8 mouse cellular contexts compared by ENCODE assay signal in genomic region chr11:49847071-49847810, GRCm38 (mm10). TPM values are rescaled to one million over a fixed set of nuclear protein-coding genes. Genes with fewer than 3 reads are reported as not detected.
DNase-seq lines count a peak whose midpoint lies in the region; ATAC-seq and TF ChIP-seq lines count a peak whose summit lies in the region.

No protein-coding gene starts in this region.

- H3K4me2 ChIP-seq in hindbrain, embryonic 15.5 days: peak overlapping the region; percentile 78
- H3K4me2 ChIP-seq in liver, embryonic 16.5 days (ENCODE audit: low read depth, low read length): peak overlapping the region; percentile 93
- peak overlapping the region; percentile 70 for H3K4me2 ChIP-seq in neural tube, embryonic 13.5 days

- 10% methylated on average over 29 of the region's 29 CpGs for WGBS in embryonic facial prominence, embryonic 10.5 days
- 8% methylated on average over 29 of the region's 29 CpGs for WGBS in hindbrain, embryonic 15.5 days
- WGBS in liver, embryonic 16.5 days (ENCODE audit: insufficient replicate concordance): 2% methylated on average over 29 of the region's 29 CpGs
- WGBS in neural tube, embryonic 13.5 days: 10% methylated on average over 29 of the region's 29 CpGs

- H3K9ac ChIP-seq in ES-Bruce4 (ENCODE audit: low read depth, poor library complexity, severe bottlenecking): peak overlapping the region; percentile 87
- peak overlapping the region; percentile 92 for H3K9ac ChIP-seq in hindbrain, embryonic 15.5 days
- peak overlapping the region; percentile 88 for H3K9ac ChIP-seq in liver, embryonic 16.5 days (ENCODE audit: low read depth, low read length)
- peak overlapping the region; percentile 96 for H3K9ac ChIP-seq in neural tube, embryonic 13.5 days

- TF ChIP-seq POLR2A in ES-Bruce4 (IDR thresholded peaks at IDR 0.05; ENCODE audit: insufficient read depth, low read length): no peak

- peak; percentile 25 for DNase-seq in heart, adult 8-10 months (ENCODE audit: low spot score)
- DNase-seq in heart, adult 9 months (ENCODE audit: low spot score in 2 of 2): no peak
- DNase-seq in embryonic facial prominence, embryonic 10.5 days (ENCODE audit: low spot score): peak; percentile 51
- DNase-seq in urinary bladder, postnatal 4 days (ENCODE audit: low spot score in 2 of 2): no peak

- no peak for ATAC-seq in hindbrain, embryonic 15.5 days (ENCODE audit: low FRiP score, low read depth)
- ATAC-seq in liver, embryonic 16.5 days (ENCODE audit: low read depth): no peak
- peak; percentile 20 for ATAC-seq in neural tube, embryonic 13.5 days (ENCODE audit: low read depth)

- no peak overlapping the region for H3K27ac ChIP-seq in ES-Bruce4 (ENCODE audit: insufficient read depth, low read length)
- H3K27ac ChIP-seq in embryonic facial prominence, embryonic 10.5 days (replicated peaks): peak overlapping the region; percentile 92
- peak overlapping the region; percentile 87 for H3K27ac ChIP-seq in hindbrain, embryonic 15.5 days (replicated peaks)
- peak overlapping the region; percentile 80 for H3K27ac ChIP-seq in liver, embryonic 16.5 days (ENCODE audit: low read length)
- H3K27ac ChIP-seq in neural tube, embryonic 13.5 days (replicated peaks): peak overlapping the region; percentile 91

- H3K36me3 ChIP-seq in ES-Bruce4 (ENCODE audit: control insufficient read depth, insufficient read depth, low read length, poor library complexity, severe bottlenecking): no peaks in the 10 kb centered on the region
- H3K36me3 ChIP-seq in embryonic facial prominence, embryonic 10.5 days (replicated peaks): peaks cover 7% of the 10 kb centered on the region
- H3K36me3 ChIP-seq in hindbrain, embryonic 15.5 days: peaks cover 13% of the 10 kb centered on the region; the same call in 1 of the 2 replicates
- no peaks in the 10 kb centered on the region for H3K36me3 ChIP-seq in liver, embryonic 16.5 days (ENCODE audit: control insufficient read depth, insufficient read depth)
- peaks cover 14% of the 10 kb centered on the region for H3K36me3 ChIP-seq in neural tube, embryonic 13.5 days

- TF ChIP-seq CTCF in ES-Bruce4 (IDR thresholded peaks at IDR 0.05; ENCODE audit: low read depth, low read length): no peak

- no peaks in the 10 kb centered on the region for H3K27me3 ChIP-seq in ES-Bruce4 (ENCODE audit: control insufficient read depth, insufficient read depth, low read length, poor library complexity, severe bottlenecking)
- H3K27me3 ChIP-seq in embryonic facial prominence, embryonic 10.5 days (replicated peaks; ENCODE audit: low read depth, poor library complexity, severe bottlenecking): no peaks in the 10 kb centered on the region
- no peaks in the 10 kb centered on the region for H3K27me3 ChIP-seq in hindbrain, embryonic 15.5 days
- H3K27me3 ChIP-seq in liver, embryonic 16.5 days (ENCODE audit: control insufficient read depth, insufficient read depth, low read depth, low read length): no peaks in the 10 kb centered on the region
- H3K27me3 ChIP-seq in neural tube, embryonic 13.5 days: no peaks in the 10 kb centered on the region

- no peak for TF ChIP-seq EP300 in ES-Bruce4 (IDR thresholded peaks at IDR 0.05; ENCODE audit: insufficient read depth, low read depth, low read length)

- no peaks in the 10 kb centered on the region for H3K4me1 ChIP-seq in ES-Bruce4 (ENCODE audit: control insufficient read depth, insufficient read depth, low read length)
- H3K4me1 ChIP-seq in embryonic facial prominence, embryonic 10.5 days: peaks cover 23% of the 10 kb centered on the region
- H3K4me1 ChIP-seq in hindbrain, embryonic 15.5 days (replicated peaks): peaks cover 30% of the 10 kb centered on the region
- peaks cover 28% of the 10 kb centered on the region for H3K4me1 ChIP-seq in liver, embryonic 16.5 days (ENCODE audit: control insufficient read depth, low read depth, low read length)
- peaks cover 40% of the 10 kb centered on the region for H3K4me1 ChIP-seq in neural tube, embryonic 13.5 days (replicated peaks)

- no peaks in the 10 kb centered on the region for H3K9me3 ChIP-seq in ES-Bruce4 (replicated peaks; ENCODE audit: control insufficient read depth, insufficient read depth, low read length, poor library complexity, severe bottlenecking)
- no peaks in the 10 kb centered on the region for H3K9me3 ChIP-seq in embryonic facial prominence, embryonic 10.5 days
- no peaks in the 10 kb centered on the region for H3K9me3 ChIP-seq in hindbrain, embryonic 15.5 days
- no peaks in the 10 kb centered on the region for H3K9me3 ChIP-seq in liver, embryonic 16.5 days (replicated peaks; ENCODE audit: control insufficient read depth, low read length)
- no peaks in the 10 kb centered on the region for H3K9me3 ChIP-seq in neural tube, embryonic 13.5 days

- peak overlapping the region; percentile 76 for H3K4me3 ChIP-seq in ES-Bruce4 (ENCODE audit: low read depth, low read length)
- peak overlapping the region; percentile 94 for H3K4me3 ChIP-seq in embryonic facial prominence, embryonic 10.5 days
- H3K4me3 ChIP-seq in hindbrain, embryonic 15.5 days: peak overlapping the region; percentile 87
- peak overlapping the region; percentile 84 for H3K4me3 ChIP-seq in liver, embryonic 16.5 days (ENCODE audit: low read depth, low read length)
- H3K4me3 ChIP-seq in neural tube, embryonic 13.5 days: peak overlapping the region; percentile 98

RNA-seq across cellular contexts. Expression of gene Mapk9, which starts 0.7 kb away (rescaled TPM):
- 10 to 100 TPM; 42.8 to 47.4 (median 43.5) TPM for total RNA-seq in heart, adult 8-10 months (2022)
- polyA plus RNA-seq in ES-Bruce4 (2011; ENCODE audit: insufficient read depth, insufficient read length, low read depth, missing spikeins): 47.5 and 50.7 TPM in 2 replicates
- 26.0 and 28.4 TPM in 2 replicates for polyA plus RNA-seq in embryonic facial prominence, embryonic 10.5 days (2016; fragmentation: Nextera tagmentation; extraction: Ambion mirVana)
- polyA plus RNA-seq in hindbrain, embryonic 15.5 days (2015; fragmentation: Nextera tagmentation; extraction: Ambion mirVana): 69.5 and 69.6 TPM in 2 replicates
- 15.1 and 16.0 TPM in 2 replicates for polyA plus RNA-seq in liver, embryonic 16.5 days (2015; fragmentation: Nextera tagmentation; extraction: Ambion mirVana)
- 56.0 and 63.4 TPM in 2 replicates for polyA plus RNA-seq in neural tube, embryonic 13.5 days (2015; fragmentation: Nextera tagmentation; extraction: Ambion mirVana)

RNA-seq across cellular contexts. Expression of gene Gfpt2, which starts 53.3 kb away (rescaled TPM):
- 10 to 100 TPM in 1 of 4 experiments, 1 to 10 TPM in 3; 6.6 to 12.9 (median 8.8) TPM for total RNA-seq in heart, adult 8-10 months (2022)
- 49.1 and 52.3 TPM in 2 replicates for polyA plus RNA-seq in ES-Bruce4 (2011; ENCODE audit: insufficient read depth, insufficient read length, low read depth, missing spikeins)
- polyA plus RNA-seq in embryonic facial prominence, embryonic 10.5 days (2016; fragmentation: Nextera tagmentation; extraction: Ambion mirVana): 40.5 and 44.0 TPM in 2 replicates
- polyA plus RNA-seq in hindbrain, embryonic 15.5 days (2015; fragmentation: Nextera tagmentation; extraction: Ambion mirVana): 6.4 and 6.8 TPM in 2 replicates
- polyA plus RNA-seq in liver, embryonic 16.5 days (2015; fragmentation: Nextera tagmentation; extraction: Ambion mirVana): 0.80 and 0.86 TPM in 2 replicates
- 4.6 and 6.3 TPM in 2 replicates for polyA plus RNA-seq in neural tube, embryonic 13.5 days (2015; fragmentation: Nextera tagmentation; extraction: Ambion mirVana)

RNA-seq across cellular contexts. Expression of gene Rasgef1c, which starts 54.4 kb away (rescaled TPM):
- total RNA-seq in heart, adult 8-10 months (2022): under 1 TPM; 0.23 to 0.56 (median 0.44) TPM
- polyA plus RNA-seq in ES-Bruce4 (2011; ENCODE audit: insufficient read depth, insufficient read length, low read depth, missing spikeins): not detected in 2 replicates
- 0.19 and 0.87 TPM in 2 replicates for polyA plus RNA-seq in embryonic facial prominence, embryonic 10.5 days (2016; fragmentation: Nextera tagmentation; extraction: Ambion mirVana)
- 31.8 and 36.6 TPM in 2 replicates for polyA plus RNA-seq in hindbrain, embryonic 15.5 days (2015; fragmentation: Nextera tagmentation; extraction: Ambion mirVana)
- polyA plus RNA-seq in liver, embryonic 16.5 days (2015; fragmentation: Nextera tagmentation; extraction: Ambion mirVana): not detected in 2 replicates
- 17.8 and 18.9 TPM in 2 replicates for polyA plus RNA-seq in neural tube, embryonic 13.5 days (2015; fragmentation: Nextera tagmentation; extraction: Ambion mirVana)

Comparison
In these comparisons a context has a peak if more than half of its experiments do, and no peak if none do; other contexts are left out.
1. DNase-seq: peak in heart, adult 8-10 months (single experiment) and embryonic facial prominence, embryonic 10.5 days (single experiment); none in heart, adult 9 months (0 of 2) and urinary bladder, postnatal 4 days (0 of 2).
2. RNA of gene Rasgef1c, which starts 54.4 kb away (polyA plus RNA-seq): 31.8 to 36.6 TPM in hindbrain, embryonic 15.5 days and 17.8 to 18.9 TPM in neural tube, embryonic 13.5 days; 0.19 to 0.87 TPM in embryonic facial prominence, embryonic 10.5 days, not detected in ES-Bruce4 and not detected in liver, embryonic 16.5 days; every median in the first group is over 10 times any median in the second.
3. Peak in every context shown above with its lines, with median percentiles within 50 percentile points of each other: H3K4me3 ChIP-seq, H3K9ac ChIP-seq and H3K4me2 ChIP-seq.